Mouse (Mus musculus): ENCODE results near the gene Cenpe. TPM values are rescaled to one million over a fixed set of nuclear protein-coding genes. Genes with fewer than 3 reads are reported as not detected.
A peak's percentile ranks its signal among the peaks of the same experiment; 100 is the strongest.

Gene Cenpe
- polyA plus RNA-seq, 1 experiment from 2014 or later: 4.3 TPM

DNA sequence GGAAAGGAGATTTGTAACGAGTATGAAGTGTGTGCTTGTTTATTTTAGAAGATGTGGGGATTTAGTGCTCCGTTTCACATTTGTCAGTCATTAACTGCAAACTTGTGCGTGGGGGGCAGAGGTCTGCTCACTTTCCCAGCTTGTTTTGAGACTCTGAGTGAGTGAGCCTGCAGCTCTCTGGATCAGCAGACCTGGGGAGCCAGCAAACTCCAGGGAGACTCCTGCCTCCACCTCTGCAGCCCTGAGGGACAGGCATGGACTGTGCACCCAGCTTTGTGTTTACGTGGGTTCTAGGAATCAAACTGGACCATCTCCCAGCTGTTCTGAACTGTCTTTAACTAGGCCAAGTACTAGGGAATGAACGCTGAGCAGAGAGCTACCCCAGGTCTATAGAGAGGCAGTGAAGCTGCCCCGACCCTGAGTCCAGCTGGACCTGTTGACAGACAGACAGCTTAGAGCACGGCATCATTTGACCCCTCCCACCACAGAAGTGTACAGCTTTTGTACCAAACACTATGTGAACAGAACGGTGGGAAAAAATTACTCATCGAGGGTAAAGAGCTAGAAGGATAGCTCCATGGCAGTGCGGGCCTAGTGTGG lies 57.2 kb downstream of the Cenpe start:
- H3K4me3 ChIP-seq (ENCODE audit: low read length): no peak overlapping the region
- no peak for ATAC-seq
- 93% methylated on average over 10 of the region's 10 CpGs for WGBS
- H3K27me3 ChIP-seq (replicated peaks; ENCODE audit: control insufficient read depth, insufficient read depth, low read length): no peaks in the 10 kb centered on the region
- H3K4me2 ChIP-seq (ENCODE audit: low read length): no peak overlapping the region
- H3K9me3 ChIP-seq (ENCODE audit: control insufficient read depth, low read length): no peaks in the 10 kb centered on the region
- no peak overlapping the region for H3K9ac ChIP-seq (ENCODE audit: low read depth, low read length)
- H3K4me1 ChIP-seq (ENCODE audit: control insufficient read depth, insufficient read depth, low read depth, low read length): no peaks in the 10 kb centered on the region
- no peak overlapping the region for H3K27ac ChIP-seq (ENCODE audit: low read depth, low read length)
- no peaks in the 10 kb centered on the region for H3K36me3 ChIP-seq (ENCODE audit: control insufficient read depth, insufficient read depth, low read length)

DNA sequence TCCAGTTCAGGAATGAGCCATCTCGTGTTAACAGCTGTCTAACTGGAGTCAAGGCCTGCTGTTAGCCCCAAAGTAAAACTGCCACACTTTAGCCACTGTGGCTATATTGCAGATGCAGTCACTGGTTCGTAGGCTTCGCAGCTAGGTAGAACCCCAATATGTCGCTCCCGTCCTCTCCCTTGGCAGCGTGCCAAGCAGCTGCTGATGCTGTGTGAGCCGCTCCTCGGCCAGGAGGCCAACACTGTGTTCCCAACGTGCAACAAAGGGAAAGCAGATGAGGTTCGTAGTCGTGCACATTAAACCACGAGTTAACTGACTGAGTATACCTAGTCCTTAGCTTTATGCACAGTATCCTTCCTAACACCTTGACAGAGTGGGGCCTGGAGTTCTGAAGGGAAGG lies 60.3 kb downstream of the Cenpe start:
- H3K4me1 ChIP-seq (ENCODE audit: control insufficient read depth, insufficient read depth, low read depth, low read length): no peaks in the 10 kb centered on the region
- no peak overlapping the region for H3K9ac ChIP-seq (ENCODE audit: low read depth, low read length)
- ATAC-seq: no peak
- H3K9me3 ChIP-seq (ENCODE audit: control insufficient read depth, low read length): no peaks in the 10 kb centered on the region
- H3K4me3 ChIP-seq (ENCODE audit: low read length): no peak overlapping the region
- no peaks in the 10 kb centered on the region for H3K27me3 ChIP-seq (replicated peaks; ENCODE audit: control insufficient read depth, insufficient read depth, low read length)
- 65% methylated on average over 12 of the region's 12 CpGs for WGBS
- H3K27ac ChIP-seq (ENCODE audit: low read depth, low read length): no peak overlapping the region
- no peak overlapping the region for H3K4me2 ChIP-seq (ENCODE audit: low read length)
- no peaks in the 10 kb centered on the region for H3K36me3 ChIP-seq (ENCODE audit: control insufficient read depth, insufficient read depth, low read length)

DNA sequence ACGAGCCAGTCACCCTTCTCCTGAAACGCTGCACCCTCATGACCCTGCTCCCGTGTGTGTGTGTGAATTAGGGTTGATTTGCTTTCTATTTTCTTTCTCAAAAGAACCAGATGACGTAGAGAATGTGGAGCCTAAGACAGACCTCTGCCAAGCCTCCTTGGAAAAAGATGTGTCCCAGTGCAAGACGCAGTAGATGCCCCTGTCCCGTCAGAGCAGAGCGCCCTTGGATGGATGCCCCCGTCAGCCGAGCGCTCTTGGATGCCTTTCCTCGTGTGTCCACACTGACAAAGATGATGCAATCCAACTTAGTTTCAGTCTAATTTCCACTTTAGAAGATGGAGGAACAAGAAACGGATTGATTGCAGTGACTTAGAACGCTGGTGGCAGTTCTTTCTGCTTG lies 60.7 kb downstream of the Cenpe start:
- WGBS: 90% methylated on average over 13 of the region's 13 CpGs
- Histone ChIP-seq H3K9ac (ENCODE audit: low read depth, low read length) (no peak overlapping the region), H3K4me1 (ENCODE audit: control insufficient read depth, insufficient read depth, low read depth, low read length) (no peaks in the 10 kb centered on the region), H3K4me3 (ENCODE audit: low read length) (no peak overlapping the region), H3K4me2 (ENCODE audit: low read length) (no peak overlapping the region), H3K36me3 (ENCODE audit: control insufficient read depth, insufficient read depth, low read length) (no peaks in the 10 kb centered on the region), H3K9me3 (ENCODE audit: control insufficient read depth, low read length) (no peaks in the 10 kb centered on the region), H3K27me3 (replicated peaks; ENCODE audit: control insufficient read depth, insufficient read depth, low read length) (no peaks in the 10 kb centered on the region), H3K27ac (ENCODE audit: low read depth, low read length) (no peak overlapping the region)
- ATAC-seq: no peak

DNA sequence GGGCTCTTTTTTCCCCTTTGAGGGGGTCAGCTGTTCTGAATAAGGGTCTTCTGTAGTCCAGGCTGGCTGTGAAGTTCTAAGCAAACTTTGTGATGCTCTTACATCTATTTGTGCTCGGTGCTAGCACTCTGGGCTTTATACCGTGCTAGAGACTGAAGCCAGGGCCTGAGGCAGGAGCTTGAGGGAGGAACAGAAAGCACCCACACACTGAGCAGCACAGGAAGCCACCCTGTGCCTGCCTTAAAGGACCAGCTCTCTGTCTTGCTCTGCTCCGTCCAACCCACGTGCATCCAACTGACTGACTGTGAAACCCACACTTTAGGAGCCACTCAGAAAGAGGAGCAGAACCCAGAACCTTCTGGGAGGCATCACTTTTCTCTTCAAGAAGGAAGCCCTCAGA lies 67.8 kb downstream of the Cenpe start:
- Histone ChIP-seq H3K4me3 (ENCODE audit: low read length) (no peak overlapping the region), H3K27me3 (replicated peaks; ENCODE audit: control insufficient read depth, insufficient read depth, low read length) (no peaks in the 10 kb centered on the region), H3K9ac (ENCODE audit: low read depth, low read length) (no peak overlapping the region; the same call in 1 of the 2 replicates), H3K27ac (ENCODE audit: low read depth, low read length) (no peak overlapping the region), H3K9me3 (ENCODE audit: control insufficient read depth, low read length) (no peaks in the 10 kb centered on the region), H3K4me1 (ENCODE audit: control insufficient read depth, insufficient read depth, low read depth, low read length) (peaks cover 4% of the 10 kb centered on the region; the same call in 1 of the 2 replicates), H3K4me2 (ENCODE audit: low read length) (no peak overlapping the region), H3K36me3 (ENCODE audit: control insufficient read depth, insufficient read depth, low read length) (no peaks in the 10 kb centered on the region)
- ATAC-seq: no peak
- WGBS: 80% methylated on average over 4 of the region's 4 CpGs

DNA sequence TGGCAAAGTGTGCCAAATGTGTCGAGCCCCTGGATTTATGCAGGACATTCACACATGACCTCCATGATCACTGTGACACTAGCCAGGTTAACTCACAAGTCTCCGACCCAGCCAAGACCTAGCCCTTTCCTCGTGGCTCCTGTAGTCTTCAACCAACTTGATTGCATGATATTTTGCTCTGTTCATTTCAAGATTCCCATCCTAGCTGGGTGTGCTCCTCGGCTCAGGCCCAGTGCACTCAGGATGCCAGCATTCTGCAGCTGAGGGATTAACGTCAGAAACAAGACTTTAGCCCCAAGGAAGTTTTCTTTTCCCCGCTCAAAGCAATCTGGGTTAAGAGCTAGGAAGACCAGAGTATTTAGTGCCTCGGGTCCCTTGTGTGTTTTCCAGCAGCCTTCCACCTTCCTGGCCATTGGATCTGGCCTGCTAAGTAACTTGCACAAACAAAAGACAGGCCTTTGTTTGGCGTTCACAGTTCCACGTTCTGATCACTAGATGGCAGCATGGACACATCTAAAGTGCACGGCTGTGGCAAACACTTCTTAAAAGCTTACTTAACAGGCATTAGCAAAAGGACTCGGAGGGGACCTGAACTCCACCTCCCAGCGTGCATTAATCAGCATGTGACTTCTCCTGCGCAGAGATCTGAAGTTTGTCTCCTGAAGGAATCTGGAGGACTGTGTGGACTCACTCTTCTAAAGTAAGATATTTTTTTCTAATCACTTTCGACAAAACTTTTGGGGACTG lies 68.5 kb downstream of the Cenpe start, which contains the start of gene Bdh2:
TSS of gene Bdh2 (plus strand) at position 553 of the 747 bp plus-strand sequence.
- 0 out of 2 replicates have a peak within 1 kb of the TSS, but pooled peaks have one; percentile 35 for H3K4me2 ChIP-seq (ENCODE audit: low read length)
- peak within 1 kb of the TSS; percentile 28 for H3K9ac ChIP-seq (ENCODE audit: low read depth, low read length)
- H3K4me1 ChIP-seq (ENCODE audit: control insufficient read depth, insufficient read depth, low read depth, low read length): peaks cover 4% of the 10 kb centered on the region; the same call in 1 of the 2 replicates
- 23% methylated on average over 14 of the region's 14 CpGs for WGBS
- no peak within 1 kb of the TSS for H3K27ac ChIP-seq (ENCODE audit: low read depth, low read length)
- no peak within 1 kb of the TSS for H3K4me3 ChIP-seq (ENCODE audit: low read length)
- peak; percentile 95 for ATAC-seq
- no peaks in the 10 kb centered on the region for H3K36me3 ChIP-seq (ENCODE audit: control insufficient read depth, insufficient read depth, low read length)
- H3K27me3 ChIP-seq (replicated peaks; ENCODE audit: control insufficient read depth, insufficient read depth, low read length): no peaks in the 10 kb centered on the region
- H3K9me3 ChIP-seq (ENCODE audit: control insufficient read depth, low read length): no peaks in the 10 kb centered on the region

DNA sequence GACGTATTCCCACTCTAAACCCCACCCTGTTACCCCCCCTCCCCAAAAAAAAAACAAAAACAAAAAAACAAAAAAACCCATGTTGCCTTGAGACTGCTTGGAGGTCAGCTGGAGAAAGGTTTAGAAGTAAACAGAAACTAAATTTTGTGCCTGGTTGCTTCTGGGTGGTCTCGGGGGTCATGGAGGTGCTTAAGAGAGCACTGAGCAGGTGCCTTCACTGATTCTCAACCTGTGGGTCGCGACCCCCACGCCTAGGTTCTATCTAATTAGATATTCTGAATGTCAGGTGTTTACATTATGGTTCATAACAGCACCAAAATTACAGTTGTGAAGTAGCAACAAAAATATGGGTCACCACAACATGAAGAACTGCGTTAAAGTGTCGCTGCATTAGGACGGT lies 69.4 kb downstream of the Cenpe start:
- Histone ChIP-seq H3K27me3 (replicated peaks; ENCODE audit: control insufficient read depth, insufficient read depth, low read length) (no peaks in the 10 kb centered on the region), H3K36me3 (ENCODE audit: control insufficient read depth, insufficient read depth, low read length) (no peaks in the 10 kb centered on the region), H3K9ac (ENCODE audit: low read depth, low read length) (no peak overlapping the region), H3K4me2 (ENCODE audit: low read length) (no peak overlapping the region), H3K9me3 (ENCODE audit: control insufficient read depth, low read length) (no peaks in the 10 kb centered on the region), H3K4me3 (ENCODE audit: low read length) (no peak overlapping the region), H3K27ac (ENCODE audit: low read depth, low read length) (no peak overlapping the region), H3K4me1 (ENCODE audit: control insufficient read depth, insufficient read depth, low read depth, low read length) (peaks cover 4% of the 10 kb centered on the region; the same call in 1 of the 2 replicates)
- no peak for ATAC-seq
- 86% methylated on average over 8 of the region's 8 CpGs for WGBS

DNA sequence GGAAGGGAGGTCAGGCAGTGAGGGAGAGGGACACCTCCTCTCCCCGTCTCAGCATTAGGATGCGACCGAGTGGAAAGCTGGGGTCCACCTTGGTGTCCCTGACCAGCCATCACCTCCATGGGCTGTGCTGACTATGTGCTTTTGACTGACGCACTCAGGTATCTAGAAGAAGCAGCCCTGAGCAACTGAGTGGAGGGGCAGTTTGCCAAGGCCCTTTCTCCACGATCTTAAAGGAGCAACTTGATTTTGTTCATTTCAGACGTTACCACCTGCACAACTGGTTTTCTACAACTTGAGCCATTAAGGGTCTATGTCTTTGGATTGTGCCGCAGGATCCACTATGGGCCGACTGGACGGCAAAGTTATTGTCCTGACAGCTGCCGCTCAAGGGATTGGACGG lies 72.9 kb downstream of the Cenpe start:
- no peak for ATAC-seq
- 90% methylated on average over 11 of the region's 11 CpGs for WGBS
- no peak overlapping the region for H3K9ac ChIP-seq (ENCODE audit: low read depth, low read length)
- H3K27me3 ChIP-seq (replicated peaks; ENCODE audit: control insufficient read depth, insufficient read depth, low read length): no peaks in the 10 kb centered on the region
- H3K27ac ChIP-seq (ENCODE audit: low read depth, low read length): no peak overlapping the region
- no peaks in the 10 kb centered on the region for H3K36me3 ChIP-seq (ENCODE audit: control insufficient read depth, insufficient read depth, low read length)
- H3K4me3 ChIP-seq (ENCODE audit: low read length): no peak overlapping the region
- peaks cover 4% of the 10 kb centered on the region; the same call in 1 of the 2 replicates for H3K4me1 ChIP-seq (ENCODE audit: control insufficient read depth, insufficient read depth, low read depth, low read length)
- H3K9me3 ChIP-seq (ENCODE audit: control insufficient read depth, low read length): no peaks in the 10 kb centered on the region
- H3K4me2 ChIP-seq (ENCODE audit: low read length): no peak overlapping the region

DNA sequence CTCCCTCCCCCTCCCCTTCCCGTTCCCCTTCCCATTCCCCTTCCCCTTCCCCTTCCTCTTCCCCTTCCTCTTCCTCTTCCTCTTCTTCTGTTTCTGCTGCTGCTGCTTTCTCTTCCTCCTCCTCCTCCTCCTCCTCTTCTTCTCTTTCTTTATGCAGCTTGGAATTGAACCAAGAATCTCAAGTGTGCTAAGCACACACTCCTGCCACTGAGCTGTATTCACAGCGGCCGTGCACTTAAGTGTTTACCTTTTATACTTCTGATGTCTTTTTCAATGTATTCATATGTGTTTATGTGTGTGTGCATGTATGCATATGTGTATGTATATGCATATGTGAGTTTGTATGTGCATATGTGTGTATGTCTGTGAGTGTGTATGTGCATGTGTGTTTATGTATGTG lies 73.5 kb downstream of the Cenpe start:
- H3K9me3 ChIP-seq (ENCODE audit: control insufficient read depth, low read length): no peaks in the 10 kb centered on the region
- no peak overlapping the region for H3K9ac ChIP-seq (ENCODE audit: low read depth, low read length)
- WGBS: 87% methylated on average over 3 of the region's 3 CpGs
- no peaks in the 10 kb centered on the region for H3K27me3 ChIP-seq (replicated peaks; ENCODE audit: control insufficient read depth, insufficient read depth, low read length)
- no peak overlapping the region for H3K4me3 ChIP-seq (ENCODE audit: low read length)
- H3K4me2 ChIP-seq (ENCODE audit: low read length): no peak overlapping the region
- no peaks in the 10 kb centered on the region for H3K36me3 ChIP-seq (ENCODE audit: control insufficient read depth, insufficient read depth, low read length)
- no peak for ATAC-seq
- H3K27ac ChIP-seq (ENCODE audit: low read depth, low read length): no peak overlapping the region
- H3K4me1 ChIP-seq (ENCODE audit: control insufficient read depth, insufficient read depth, low read depth, low read length): peaks cover under 1% of the 10 kb centered on the region; the same call in 1 of the 2 replicates

DNA sequence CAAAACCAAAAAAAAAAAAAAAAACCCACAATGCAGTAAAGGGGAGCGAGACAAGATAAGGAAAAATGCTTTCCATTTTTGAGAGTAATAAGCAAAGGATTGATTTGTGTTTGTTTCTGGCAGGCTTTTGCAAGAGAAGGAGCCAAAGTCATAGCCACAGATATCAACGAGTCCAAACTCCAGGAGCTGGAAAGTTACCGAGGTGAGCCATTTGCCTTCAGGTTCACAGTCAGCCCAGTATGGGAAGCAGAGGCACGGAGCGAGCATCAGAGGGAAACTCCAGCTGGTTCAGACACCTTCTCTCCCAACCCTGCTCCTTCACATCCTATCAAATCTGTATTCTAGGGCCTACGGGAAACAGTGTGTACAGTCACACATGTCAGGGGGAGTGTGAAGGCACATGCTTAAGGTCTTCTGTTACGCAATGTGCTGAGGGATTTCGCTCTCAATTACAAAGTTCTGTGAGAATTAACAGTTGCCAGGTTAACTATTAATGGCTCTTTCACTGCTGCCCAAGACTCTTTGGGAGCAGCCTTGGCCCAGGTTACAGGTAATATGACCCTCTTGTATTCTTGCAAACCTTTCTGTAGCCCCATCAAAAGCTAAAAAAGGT lies 75.9 kb downstream of the Cenpe start:
- Histone ChIP-seq H3K4me1 (ENCODE audit: control insufficient read depth, insufficient read depth, low read depth, low read length) (no peaks in the 10 kb centered on the region), H3K27ac (ENCODE audit: low read depth, low read length) (no peak overlapping the region), H3K4me3 (ENCODE audit: low read length) (no peak overlapping the region), H3K27me3 (replicated peaks; ENCODE audit: control insufficient read depth, insufficient read depth, low read length) (no peaks in the 10 kb centered on the region), H3K9me3 (ENCODE audit: control insufficient read depth, low read length) (no peaks in the 10 kb centered on the region), H3K4me2 (ENCODE audit: low read length) (no peak overlapping the region), H3K36me3 (ENCODE audit: control insufficient read depth, insufficient read depth, low read length) (no peaks in the 10 kb centered on the region), H3K9ac (ENCODE audit: low read depth, low read length) (no peak overlapping the region)
- WGBS: 88% methylated on average over 8 of the region's 8 CpGs
- no peak for ATAC-seq

All from hindbrain, embryonic 16.5 days (tissue).